Mouse (Mus musculus): ENCODE measurements around the gene Cdk5rap2. TPM values are rescaled to one million over a fixed set of nuclear protein-coding genes. Genes with fewer than 3 reads are reported as not detected.

Gene Cdk5rap2
- polyA plus RNA-seq (2015; fragmentation: Nextera tagmentation; extraction: Ambion mirVana), result 22.7 and 25.4 TPM in 2 replicates

DNA sequence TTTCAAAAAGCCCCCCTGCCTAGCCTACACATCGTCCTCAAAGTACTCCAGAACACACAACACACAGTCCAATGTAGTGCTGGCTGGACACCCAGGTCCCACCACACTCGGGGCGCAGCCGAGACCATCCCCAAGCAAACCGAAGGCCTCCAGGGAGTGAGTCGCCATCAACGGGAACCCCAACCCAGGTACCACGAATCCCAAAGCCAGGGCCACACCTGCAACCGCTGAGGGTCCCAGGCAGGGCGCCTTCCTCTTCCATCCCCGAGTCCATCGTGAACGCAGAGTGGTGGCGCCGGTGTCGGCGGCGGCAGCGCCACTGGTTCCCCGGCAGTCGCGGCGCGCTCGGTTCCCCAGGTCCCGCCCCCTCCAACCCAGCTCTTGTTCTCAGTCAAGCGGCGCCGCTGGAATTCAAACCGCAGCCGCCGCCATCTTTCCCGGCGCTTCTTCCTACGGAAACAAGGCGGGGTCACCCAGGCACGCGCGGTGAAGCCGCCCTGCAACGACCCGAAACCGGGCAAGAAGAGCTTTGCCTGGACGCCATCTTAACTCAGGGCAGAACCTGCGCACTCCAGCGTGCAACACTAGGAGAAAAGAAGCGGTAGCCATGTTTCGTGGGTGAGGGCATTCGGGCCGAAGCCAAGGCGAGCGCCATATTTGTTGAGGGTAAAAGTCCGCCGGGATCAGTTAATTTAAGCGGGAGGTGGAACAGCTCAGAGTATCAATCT, at the start of gene Cdk5rap2:
Gene Cdk5rap2 (minus strand): TSS at position 450 of the 728 bp plus-strand sequence.
- peaks cover 48% of the 10 kb centered on the region for H3K4me1 ChIP-seq
- peak within 1 kb of the TSS; percentile 87 for H3K9ac ChIP-seq
- H3K27ac ChIP-seq, result peak within 1 kb of the TSS; percentile 77
- WGBS, result under 1% methylated on average over 54 of the region's 55 CpGs
- H3K4me3 ChIP-seq, result peak within 1 kb of the TSS; percentile 85
- no peaks in the 10 kb centered on the region for H3K9me3 ChIP-seq
- ATAC-seq (ENCODE audit: low FRiP score, low read depth), result peak; percentile 98
- peaks cover 2% of the 10 kb centered on the region for H3K36me3 ChIP-seq
- peak within 1 kb of the TSS; percentile 75 for H3K4me2 ChIP-seq (replicated peaks)
- no peaks in the 10 kb centered on the region for H3K27me3 ChIP-seq

DNA sequence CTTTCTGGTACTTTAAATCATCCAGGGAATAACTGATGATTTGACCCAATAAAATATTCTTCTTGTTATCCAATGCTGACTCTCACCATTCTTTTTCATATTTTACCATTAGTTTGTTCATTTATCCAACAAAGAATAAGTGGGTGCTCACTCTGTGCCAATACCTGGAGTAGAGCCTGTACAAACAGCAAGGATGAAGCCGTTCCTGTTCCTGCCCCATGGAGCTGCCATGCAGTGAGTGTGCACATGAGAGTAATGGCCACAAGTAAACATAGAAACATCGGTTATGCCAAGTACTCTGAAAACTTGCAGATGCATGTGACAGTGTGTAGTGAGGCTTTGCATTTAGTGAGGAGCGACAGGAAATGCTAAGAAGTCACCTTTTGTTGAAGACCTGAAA, 41.9 kb upstream of the Cdk5rap2 start:
- H3K4me2 ChIP-seq (replicated peaks), result no peak overlapping the region
- ATAC-seq (ENCODE audit: low FRiP score, low read depth), result no peak
- WGBS, result 94% methylated on average over 3 of the region's 3 CpGs

DNA sequence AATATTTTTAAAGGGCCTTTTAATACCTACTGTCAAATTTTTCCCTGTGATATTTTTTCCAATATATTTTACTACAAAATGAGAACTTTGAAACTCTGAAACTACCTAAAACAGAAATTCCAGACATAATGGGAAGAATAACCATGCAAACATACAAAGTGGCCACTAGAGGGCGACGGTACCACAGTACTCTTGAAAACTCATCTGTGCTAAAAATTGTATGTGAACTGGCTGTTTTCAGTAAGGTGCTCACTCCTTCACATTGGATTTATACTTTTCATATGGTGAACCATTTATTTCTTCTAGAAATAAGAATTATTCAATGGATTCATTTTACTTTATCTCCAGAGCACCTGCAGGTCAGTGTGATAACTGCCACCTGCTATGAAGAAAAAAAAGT, 41.5 kb upstream of the Cdk5rap2 start:
- Histone ChIP-seq H3K27ac (no peak overlapping the region), H3K4me2 (replicated peaks) (no peak overlapping the region), H3K27me3 (no peaks in the 10 kb centered on the region), H3K9ac (no peak overlapping the region), H3K4me3 (no peak overlapping the region), H3K36me3 (peaks cover 8% of the 10 kb centered on the region; the same call in 1 of the 2 replicates), H3K4me1 (no peaks in the 10 kb centered on the region), H3K9me3 (no peaks in the 10 kb centered on the region)
- ATAC-seq (ENCODE audit: low FRiP score, low read depth), result no peak
- WGBS, result under 1% methylated on average over 2 of the region's 2 CpGs

More for the DNA sequence above, 41.9 kb upstream of the Cdk5rap2 start:
- Histone ChIP-seq H3K36me3 (peaks cover 8% of the 10 kb centered on the region; the same call in 1 of the 2 replicates), H3K4me1 (no peaks in the 10 kb centered on the region), H3K9ac (no peak overlapping the region), H3K27me3 (no peaks in the 10 kb centered on the region), H3K9me3 (no peaks in the 10 kb centered on the region), H3K27ac (no peak overlapping the region), H3K4me3 (no peak overlapping the region)

DNA sequence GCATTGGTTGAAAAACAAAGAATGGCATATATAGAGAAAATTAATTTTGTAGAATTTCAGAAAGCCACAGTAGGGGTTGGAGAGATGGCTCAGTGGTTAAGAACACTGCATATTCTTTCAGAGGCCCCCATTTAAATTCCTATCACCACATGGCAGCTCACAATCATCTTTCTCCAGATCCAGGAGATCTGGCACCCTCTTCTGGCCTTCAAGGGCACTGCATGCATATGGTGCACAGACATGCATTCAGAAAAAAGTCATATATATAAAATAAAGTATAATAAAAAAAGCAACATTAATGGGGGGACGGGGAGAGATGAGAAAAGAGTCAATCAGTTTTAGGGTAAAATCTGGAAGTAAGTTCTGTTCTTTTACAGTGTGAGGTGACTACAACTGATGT, 39.4 kb upstream of the Cdk5rap2 start:
- Histone ChIP-seq H3K4me1 (no peaks in the 10 kb centered on the region), H3K9ac (no peak overlapping the region), H3K27ac (no peak overlapping the region), H3K9me3 (no peaks in the 10 kb centered on the region), H3K27me3 (no peaks in the 10 kb centered on the region), H3K36me3 (peaks cover under 1% of the 10 kb centered on the region; the same call in 1 of the 2 replicates), H3K4me2 (replicated peaks) (no peak overlapping the region), H3K4me3 (no peak overlapping the region)
- WGBS, result 83% methylated on average over 1 of the region's 1 CpGs
- ATAC-seq (ENCODE audit: low FRiP score, low read depth), result no peak

DNA sequence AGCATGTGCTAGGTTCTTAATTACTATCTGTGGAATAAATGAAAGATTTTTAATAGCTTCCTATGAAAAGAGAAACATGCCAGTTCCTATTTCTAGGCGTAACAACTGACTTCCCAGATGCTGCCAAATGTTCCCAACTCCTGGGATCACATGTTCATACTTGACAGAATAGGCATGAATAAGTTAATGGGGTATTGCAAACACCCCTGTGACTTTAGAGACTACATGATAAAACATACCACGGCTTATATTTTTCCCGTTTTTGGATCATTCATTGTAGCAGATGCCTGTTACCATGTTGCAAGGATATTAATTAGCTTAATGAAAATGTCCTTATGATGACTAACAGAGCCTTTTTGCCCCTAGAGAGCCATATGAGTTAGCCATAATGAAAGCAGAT, 36.5 kb upstream of the Cdk5rap2 start:
- no peak overlapping the region for H3K27ac ChIP-seq
- no peak for ATAC-seq (ENCODE audit: low FRiP score, low read depth)
- H3K9ac ChIP-seq, result no peak overlapping the region
- no peaks in the 10 kb centered on the region for H3K9me3 ChIP-seq
- H3K4me1 ChIP-seq, result no peaks in the 10 kb centered on the region
- no peak overlapping the region for H3K4me3 ChIP-seq
- no peak overlapping the region for H3K4me2 ChIP-seq (replicated peaks)
- WGBS, result 75% methylated on average over 3 of the region's 3 CpGs
- no peaks in the 10 kb centered on the region for H3K27me3 ChIP-seq
- H3K36me3 ChIP-seq, result no peaks in the 10 kb centered on the region

DNA sequence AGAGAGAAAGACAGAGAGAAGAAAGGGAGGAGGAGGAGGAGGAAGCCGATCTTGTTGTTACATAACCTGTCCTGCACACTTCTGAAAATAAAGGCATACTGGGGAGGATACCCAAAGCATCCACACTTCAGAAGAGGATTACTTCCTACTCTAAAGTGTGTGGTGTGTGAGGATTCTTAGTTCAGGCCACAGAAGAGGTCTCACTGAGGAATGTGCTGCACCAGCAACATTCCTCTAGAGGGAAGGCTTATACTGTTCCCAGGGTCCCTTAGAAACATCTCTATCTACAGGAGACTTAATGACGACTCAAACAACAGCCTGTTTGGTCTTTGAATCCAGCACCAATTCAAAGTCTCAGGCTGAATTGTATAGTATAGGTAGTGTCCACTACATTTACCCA, 10.0 kb upstream of the Cdk5rap2 start:
- H3K36me3 ChIP-seq, result no peaks in the 10 kb centered on the region
- no peak overlapping the region for H3K4me3 ChIP-seq
- no peak overlapping the region for H3K9ac ChIP-seq
- no peak overlapping the region for H3K4me2 ChIP-seq (replicated peaks)
- H3K9me3 ChIP-seq, result no peaks in the 10 kb centered on the region
- H3K27me3 ChIP-seq, result no peaks in the 10 kb centered on the region
- WGBS, result 73% methylated on average over 2 of the region's 2 CpGs
- ATAC-seq (ENCODE audit: low FRiP score, low read depth), result no peak
- no peaks in the 10 kb centered on the region for H3K4me1 ChIP-seq
- H3K27ac ChIP-seq, result no peak overlapping the region

DNA sequence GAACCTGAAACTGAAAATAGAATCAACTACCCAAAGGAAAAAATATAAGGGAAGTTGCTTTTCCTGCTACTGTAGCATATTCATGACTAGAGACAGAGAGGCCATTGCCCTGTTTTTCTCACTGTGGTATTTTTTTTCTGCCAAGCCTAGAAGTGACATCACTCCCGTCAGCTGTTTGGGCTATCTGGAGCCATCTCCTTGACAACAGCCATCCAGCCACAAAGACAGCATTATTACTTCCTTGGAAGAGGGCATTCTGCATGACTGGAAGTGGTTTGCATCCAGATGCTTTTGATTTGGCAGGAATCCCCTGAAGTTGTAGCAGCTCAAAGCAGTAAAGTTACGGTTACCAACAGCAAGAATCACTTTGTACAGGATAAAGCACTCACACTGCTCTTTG, 1.9 kb upstream of the Cdk5rap2 start:
- Histone ChIP-seq H3K4me3 (no peak overlapping the region), H3K4me1 (peaks cover 37% of the 10 kb centered on the region), H3K9me3 (no peaks in the 10 kb centered on the region), H3K36me3 (no peaks in the 10 kb centered on the region), H3K9ac (no peak overlapping the region), H3K27me3 (no peaks in the 10 kb centered on the region), H3K27ac (no peak overlapping the region), H3K4me2 (replicated peaks) (no peak overlapping the region)
- no peak for ATAC-seq (ENCODE audit: low FRiP score, low read depth)
- 25% methylated on average over 2 of the region's 2 CpGs for WGBS

DNA sequence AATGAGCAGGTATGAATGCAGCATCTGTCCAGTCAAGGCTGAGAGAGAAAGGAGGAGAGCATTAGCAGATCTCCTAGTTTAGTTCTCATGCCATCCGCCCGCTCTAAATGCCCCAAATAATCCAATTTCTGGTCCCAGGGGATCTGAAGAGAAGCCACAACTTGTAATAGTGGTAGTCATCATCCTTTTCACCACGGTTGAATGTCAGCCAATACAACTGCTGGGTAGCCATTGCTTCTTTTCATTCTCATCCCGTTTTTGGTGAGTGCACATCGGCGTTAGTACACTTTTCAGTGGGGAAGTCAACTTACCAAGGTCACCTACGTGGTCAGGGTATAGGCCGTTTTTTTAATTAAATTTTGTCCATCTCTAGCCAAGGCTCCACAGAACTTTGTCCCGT, 787 bp downstream of the Cdk5rap2 start:
- H3K4me3 ChIP-seq, result peak overlapping the region; percentile 85
- H3K36me3 ChIP-seq, result peaks cover 5% of the 10 kb centered on the region
- no peak for ATAC-seq (ENCODE audit: low FRiP score, low read depth)
- H3K9ac ChIP-seq, result peak overlapping the region; percentile 87
- peak overlapping the region; percentile 75 for H3K4me2 ChIP-seq (replicated peaks)
- no peaks in the 10 kb centered on the region for H3K9me3 ChIP-seq
- no peaks in the 10 kb centered on the region for H3K27me3 ChIP-seq
- no peak overlapping the region for H3K27ac ChIP-seq
- 26% methylated on average over 9 of the region's 9 CpGs for WGBS
- H3K4me1 ChIP-seq, result peaks cover 51% of the 10 kb centered on the region

DNA sequence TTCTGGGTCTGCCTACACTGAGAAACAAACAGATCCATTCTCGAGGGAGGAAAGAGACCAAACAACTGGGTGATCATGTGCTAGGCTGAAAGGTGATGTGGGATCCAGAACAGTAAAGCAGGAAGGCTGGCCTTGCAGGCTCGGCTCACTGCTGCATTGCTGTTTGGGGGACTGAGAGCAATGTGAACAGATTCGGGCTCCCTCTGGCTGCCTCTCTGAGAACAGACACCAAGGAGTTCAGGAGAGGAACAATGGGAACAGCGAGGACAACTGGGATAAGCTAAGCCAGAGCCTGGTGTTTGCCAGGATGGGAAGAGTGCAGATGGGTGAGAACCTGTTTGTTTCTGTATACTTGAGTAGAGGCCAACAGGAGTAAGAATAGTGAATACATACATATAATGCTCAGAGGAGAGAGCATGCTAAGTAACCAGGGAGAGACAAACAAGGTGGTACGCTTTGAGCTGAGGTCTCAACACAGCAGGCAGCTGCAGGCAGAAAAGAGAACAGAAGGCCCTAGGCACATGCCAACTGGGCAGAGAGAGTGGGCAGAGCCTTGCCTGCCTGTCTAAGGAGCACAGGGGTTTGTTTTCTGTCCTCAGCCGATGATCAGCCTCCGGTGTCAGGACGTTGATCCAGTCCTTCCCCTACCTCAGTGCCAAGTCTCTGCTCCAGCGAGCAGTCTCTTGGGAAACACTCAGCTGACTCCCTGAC, 8.0 kb downstream of the Cdk5rap2 start:
- Histone ChIP-seq H3K4me1 (peaks cover 43% of the 10 kb centered on the region), H3K9me3 (no peaks in the 10 kb centered on the region), H3K36me3 (peaks cover 51% of the 10 kb centered on the region), H3K4me3 (no peak overlapping the region), H3K4me2 (replicated peaks) (no peak overlapping the region), H3K27ac (no peak overlapping the region), H3K9ac (no peak overlapping the region), H3K27me3 (no peaks in the 10 kb centered on the region)
- peak; percentile 42; the same call in 1 of the 2 replicates for ATAC-seq (ENCODE audit: low FRiP score, low read depth)
- WGBS, result 76% methylated on average over 9 of the region's 9 CpGs

DNA sequence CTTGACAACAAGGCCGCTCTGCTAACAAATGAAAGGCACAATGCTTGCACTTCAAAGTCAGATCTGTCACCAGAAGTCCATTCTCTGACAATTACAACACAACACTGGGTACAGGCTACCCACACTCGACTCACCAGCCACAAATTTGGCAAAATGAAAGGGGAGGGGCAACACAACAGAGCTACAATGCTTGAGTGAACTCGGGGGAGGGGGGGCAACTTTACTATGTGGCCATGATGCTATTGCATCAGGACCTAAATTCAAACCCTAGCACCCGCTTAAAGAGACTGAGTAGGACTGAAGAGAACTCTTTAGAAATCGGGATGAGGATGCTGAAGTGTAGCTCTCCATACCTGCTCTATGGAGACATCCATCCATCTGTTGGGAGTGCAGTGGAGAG, 10.8 kb downstream of the Cdk5rap2 start:
- no peak overlapping the region for H3K4me2 ChIP-seq (replicated peaks)
- ATAC-seq (ENCODE audit: low FRiP score, low read depth), result no peak
- H3K36me3 ChIP-seq, result peaks cover 46% of the 10 kb centered on the region
- no peaks in the 10 kb centered on the region for H3K9me3 ChIP-seq
- no peak overlapping the region for H3K27ac ChIP-seq
- H3K9ac ChIP-seq, result no peak overlapping the region
- H3K27me3 ChIP-seq, result no peaks in the 10 kb centered on the region
- H3K4me3 ChIP-seq, result no peak overlapping the region
- H3K4me1 ChIP-seq, result peaks cover 54% of the 10 kb centered on the region
- WGBS, result 83% methylated on average over 5 of the region's 5 CpGs

DNA sequence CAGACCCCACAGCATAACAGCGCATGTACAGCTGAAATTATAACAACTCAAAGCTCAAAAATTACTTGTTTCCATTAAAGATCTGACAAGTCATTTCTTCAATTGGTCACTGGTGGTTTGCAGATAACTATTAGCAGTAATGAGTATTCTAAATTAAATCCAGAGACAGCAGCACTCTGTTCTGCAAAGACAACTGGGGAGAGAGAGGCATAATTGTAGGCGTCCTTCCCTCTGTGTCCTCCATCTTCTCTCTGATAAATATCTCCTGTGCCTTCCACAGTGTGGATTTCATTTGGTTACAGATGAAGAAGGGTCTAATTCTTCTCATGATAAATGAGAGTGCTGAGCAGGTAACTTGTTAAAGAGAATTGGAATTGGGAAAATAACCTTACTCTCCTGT, 11.2 kb downstream of the Cdk5rap2 start:
- H3K4me1 ChIP-seq, result peaks cover 57% of the 10 kb centered on the region
- WGBS, result 78% methylated on average over 2 of the region's 2 CpGs
- H3K27me3 ChIP-seq, result no peaks in the 10 kb centered on the region
- H3K4me2 ChIP-seq (replicated peaks), result no peak overlapping the region
- ATAC-seq (ENCODE audit: low FRiP score, low read depth), result no peak
- H3K9ac ChIP-seq, result no peak overlapping the region
- no peak overlapping the region for H3K27ac ChIP-seq
- peaks cover 46% of the 10 kb centered on the region for H3K36me3 ChIP-seq
- no peaks in the 10 kb centered on the region for H3K9me3 ChIP-seq
- H3K4me3 ChIP-seq, result no peak overlapping the region

DNA sequence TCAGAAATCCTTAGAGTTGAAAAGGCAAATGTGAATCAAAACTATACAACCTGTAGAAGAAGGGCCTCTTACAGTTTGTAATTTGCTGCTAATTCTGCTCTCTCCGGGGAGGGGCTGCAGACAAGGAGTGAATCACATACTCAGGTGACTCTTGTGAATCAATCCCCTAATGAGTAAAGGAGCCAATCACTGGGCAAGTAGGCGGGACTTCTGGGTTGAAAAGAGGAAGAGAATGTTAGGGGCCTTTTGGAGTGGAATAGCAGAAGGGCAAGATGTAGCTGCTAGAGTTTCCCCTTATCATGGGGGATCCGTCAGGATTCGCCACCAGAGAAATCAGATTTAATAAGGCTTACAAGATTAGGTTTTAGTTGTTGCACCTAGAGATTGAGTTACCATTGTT, 12.2 kb downstream of the Cdk5rap2 start:
- H3K36me3 ChIP-seq, result peaks cover 41% of the 10 kb centered on the region
- no peak overlapping the region for H3K4me2 ChIP-seq (replicated peaks)
- H3K27me3 ChIP-seq, result no peaks in the 10 kb centered on the region
- H3K9me3 ChIP-seq, result no peaks in the 10 kb centered on the region
- ATAC-seq (ENCODE audit: low FRiP score, low read depth), result no peak
- 76% methylated on average over 4 of the region's 4 CpGs for WGBS
- H3K9ac ChIP-seq, result no peak overlapping the region
- no peak overlapping the region; the same call in 1 of the 2 replicates for H3K27ac ChIP-seq
- peaks cover 60% of the 10 kb centered on the region for H3K4me1 ChIP-seq
- no peak overlapping the region for H3K4me3 ChIP-seq

All from limb, embryonic 13.5 days (tissue).